Mouse (Mus musculus): ENCODE measurements at regions not wholly inside any gene's neighbourhood (a gene's known extent, or its start where the extent isn't known, plus 50 kb on each side); places are given as distances from the start of the nearest gene placed in this dataset.

DNA sequence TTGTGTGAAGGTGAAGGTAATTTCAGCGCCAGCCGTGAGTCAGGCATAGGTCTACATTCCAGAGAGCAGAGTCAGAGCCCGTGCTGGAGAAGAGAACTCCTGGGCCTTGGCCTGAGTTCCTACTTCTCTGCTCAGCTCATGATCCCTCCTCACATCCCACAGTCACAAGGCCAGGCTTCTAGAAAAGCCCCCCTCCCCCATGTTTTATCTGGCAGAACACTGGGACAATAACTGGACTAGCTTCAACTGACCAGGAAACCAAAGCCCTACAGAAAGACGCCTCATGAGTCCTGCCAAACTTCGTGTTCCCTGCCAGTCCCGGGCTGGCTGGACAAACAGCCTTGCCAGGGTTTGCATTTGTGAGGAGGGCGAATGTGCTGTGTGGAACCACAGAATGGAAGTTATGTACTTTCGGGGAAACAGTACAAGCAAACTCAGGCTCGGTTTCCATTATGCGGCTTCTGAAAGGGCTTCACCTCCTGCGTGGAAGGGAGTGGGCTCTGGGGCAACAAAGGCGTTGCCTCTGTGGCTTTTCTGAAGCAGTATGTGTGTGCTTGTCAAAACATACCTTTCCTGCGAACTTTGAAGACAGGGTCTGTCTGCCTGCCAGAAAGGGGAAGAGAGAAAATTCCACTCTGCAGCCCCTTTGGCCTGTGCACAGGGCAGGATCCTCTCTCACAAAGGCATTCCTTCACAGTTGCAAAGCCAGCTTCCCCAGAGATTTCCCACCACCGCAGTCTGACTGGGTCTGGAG is 168.1 kb downstream of the Rpl14 start:
- H3K9ac ChIP-seq (ENCODE audit: control insufficient read depth, low read depth, low read length, poor library complexity, severe bottlenecking) = no peak overlapping the region
- DNase-seq (ENCODE audit: low read depth, low spot score) = peak; percentile 16
- no peaks in the 10 kb centered on the region for H3K79me2 ChIP-seq (ENCODE audit: control insufficient read depth, insufficient read depth, low read length, poor library complexity)
- no peaks in the 10 kb centered on the region for H3K27me3 ChIP-seq (ENCODE audit: control insufficient read depth in 1 of 2, insufficient read depth in 2 of 2, low read length in 2 of 2)
- no peak overlapping the region for H3K4me3 ChIP-seq (ENCODE audit: control insufficient read depth in 1 of 2, insufficient read depth in 1 of 2, low read depth in 2 of 2, low read length in 2 of 2)
- TF ChIP-seq UBTF (IDR thresholded peaks at IDR 0.05; ENCODE audit: borderline replicate concordance, insufficient read depth, low read depth, low read length) (no peak), HCFC1 (IDR thresholded peaks at IDR 0.05; ENCODE audit: low read depth, low read length) (no peak), POLR2A (IDR thresholded peaks at IDR 0.05; ENCODE audit: control insufficient read depth in 1 of 2, insufficient read depth in 1 of 2, low read depth in 1 of 2, low read length in 2 of 2, poor library complexity in 1 of 2) (no peak), NRF1 (IDR thresholded peaks at IDR 0.05; ENCODE audit: insufficient read depth, low read depth, low read length, poor library complexity, severe bottlenecking) (no peak), ELF1 (IDR thresholded peaks at IDR 0.05; ENCODE audit: low read depth, low read length) (no peak), MYC (IDR thresholded peaks at IDR 0.05; ENCODE audit: low read depth, low read length) (no peak), GABPA (IDR thresholded peaks at IDR 0.05; ENCODE audit: low read depth, low read length) (no peak), POLR2AphosphoS5 (IDR thresholded peaks at IDR 0.05; ENCODE audit: borderline replicate concordance, low read depth, low read length) (no peak), MAX (IDR thresholded peaks at IDR 0.05; ENCODE audit: low read length) (no peak), CTCF (IDR thresholded peaks at IDR 0.05 in 2 of 3, conservative IDR thresholded peaks at IDR 0.05 in 1 of 3; ENCODE audit: control insufficient read depth in 1 of 3, insufficient read depth in 1 of 3, low read depth in 2 of 3, low read length in 3 of 3, poor library complexity in 1 of 3, severe bottlenecking in 1 of 3) (no peak), BHLHE40 (IDR thresholded peaks at IDR 0.05; ENCODE audit: borderline replicate concordance, low read depth, low read length) (no peak), CHD1 (IDR thresholded peaks at IDR 0.05; ENCODE audit: low read depth, low read length) (no peak), MXI1 (IDR thresholded peaks at IDR 0.05; ENCODE audit: low read depth, low read length) (no peak)
- H3K27ac ChIP-seq (ENCODE audit: control insufficient read depth, low read depth, low read length) = no peak overlapping the region
- no peaks in the 10 kb centered on the region for H3K9me3 ChIP-seq (replicated peaks; ENCODE audit: insufficient read depth, low read length)
- peaks cover 8 to 16% of the 10 kb centered on the region in 2 experiments for H3K4me1 ChIP-seq (ENCODE audit: control insufficient read depth in 1 of 2, insufficient read depth in 2 of 2, low read length in 2 of 2)
- H3K36me3 ChIP-seq (ENCODE audit: control insufficient read depth in 1 of 2, insufficient read depth in 2 of 2, low read length in 2 of 2) = peaks cover 0 to 4% of the 10 kb centered on the region in 2 experiments; a peak in 2 of 4 replicates

DNA sequence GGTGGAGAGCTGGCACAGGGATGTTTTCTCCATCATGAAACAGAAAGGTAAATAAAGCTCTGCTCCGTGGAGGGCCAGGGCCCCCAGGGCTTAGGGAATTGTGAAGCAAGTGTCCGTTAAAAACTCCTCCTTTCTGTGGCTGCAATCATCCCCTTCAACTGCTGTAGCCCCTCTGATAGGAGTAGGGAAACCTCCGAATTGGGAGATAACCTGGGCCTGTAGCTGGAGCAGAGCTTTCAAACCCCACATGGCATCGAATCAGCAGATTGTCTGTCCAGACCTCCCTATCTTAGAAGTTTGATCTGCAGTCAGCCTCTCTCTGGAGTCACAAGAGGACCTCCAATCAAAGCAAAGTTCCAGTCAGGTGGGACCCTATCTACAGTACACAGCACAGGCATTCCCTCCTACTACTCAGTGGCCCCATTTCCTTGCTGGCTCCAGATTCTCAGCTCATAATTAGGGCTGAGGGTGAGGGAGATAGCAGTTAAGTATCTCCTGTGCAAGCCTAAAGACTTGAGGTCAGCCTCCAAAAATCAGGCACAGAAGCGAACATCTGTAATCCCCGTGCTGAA is 168.8 kb downstream of the Rpl14 start:
- peaks cover 5 to 13% of the 10 kb centered on the region in 2 experiments for H3K4me1 ChIP-seq (ENCODE audit: control insufficient read depth in 1 of 2, insufficient read depth in 2 of 2, low read length in 2 of 2)
- H3K79me2 ChIP-seq (ENCODE audit: control insufficient read depth, insufficient read depth, low read length, poor library complexity) = no peaks in the 10 kb centered on the region
- H3K27me3 ChIP-seq (ENCODE audit: control insufficient read depth in 1 of 2, insufficient read depth in 2 of 2, low read length in 2 of 2) = no peaks in the 10 kb centered on the region
- no peak overlapping the region for H3K4me3 ChIP-seq (ENCODE audit: control insufficient read depth in 1 of 2, insufficient read depth in 1 of 2, low read depth in 2 of 2, low read length in 2 of 2)
- peak; percentile 57 for TF ChIP-seq RCOR1 (IDR thresholded peaks at IDR 0.05; ENCODE audit: low read depth, low read length)
- peak; percentile 48 for TF ChIP-seq GATA1 (IDR thresholded peaks at IDR 0.05; ENCODE audit: low read depth, low read length)
- peak; percentile 25 to 68; a peak in 3 of 4 replicates for TF ChIP-seq EP300 (IDR thresholded peaks at IDR 0.05; ENCODE audit: low read depth in 1 of 2, low read length in 2 of 2)
- peak; percentile 32; the same call in 1 of the 2 replicates for TF ChIP-seq TAL1 (IDR thresholded peaks at IDR 0.05; ENCODE audit: low read length)
- no peak for TF ChIP-seq HCFC1 (IDR thresholded peaks at IDR 0.05; ENCODE audit: low read depth, low read length)
- TF ChIP-seq TBP (IDR thresholded peaks at IDR 0.05; ENCODE audit: low read depth, low read length) = no peak
- TF ChIP-seq JUND (IDR thresholded peaks at IDR 0.05; ENCODE audit: low read depth, low read length) = no peak
- TF ChIP-seq USF2 (IDR thresholded peaks at IDR 0.05; ENCODE audit: borderline replicate concordance in 1 of 2, insufficient read depth in 1 of 2, low read depth in 1 of 2, low read length in 2 of 2) = no peak
- TF ChIP-seq TCF12 (IDR thresholded peaks at IDR 0.05; ENCODE audit: low read depth, low read length) = peak; percentile 68
- TF ChIP-seq ETS1 (IDR thresholded peaks at IDR 0.05; ENCODE audit: low read depth, low read length) = peak; percentile 35; the same call in 1 of the 2 replicates
- no peaks in the 10 kb centered on the region for H3K9me3 ChIP-seq (replicated peaks; ENCODE audit: insufficient read depth, low read length)
- H3K9ac ChIP-seq (ENCODE audit: control insufficient read depth, low read depth, low read length, poor library complexity, severe bottlenecking) = no peak overlapping the region
- no peak overlapping the region for H3K27ac ChIP-seq (ENCODE audit: control insufficient read depth, low read depth, low read length)
- H3K36me3 ChIP-seq (ENCODE audit: control insufficient read depth in 1 of 2, insufficient read depth in 2 of 2, low read length in 2 of 2) = peaks cover 0 to 3% of the 10 kb centered on the region in 2 experiments; a peak in 2 of 4 replicates
- peak; percentile 31 for DNase-seq (ENCODE audit: low read depth, low spot score)
